Mouse (Mus musculus) stomach, postnatal 0 days (tissue): ENCODE data around the gene Lmntd1. TPM values are rescaled to one million over a fixed set of nuclear protein-coding genes. Genes with fewer than 3 reads are reported as not detected.

ENCODE experiments used
- ATAC-seq: fragments of 200-750 bp; cut with Nextera tagmentation; 2 replicates; pipeline ENCODE4 v1.8.0; 2017; ENCODE audit not compliant: low FRiP score, low TSS enrichment
- DNase-seq: peaks from one replicate; pipeline ENCODE4 v3.0.0-alpha.2; 2016; ENCODE audit warnings: low spot score
- H3K27ac ChIP-seq: fragments of 300-500 bp; sonication (generic); replicated peaks from 2 replicates; pipeline ENCODE4 v1.5.1; 2014; ENCODE audit warnings: mild to moderate bottlenecking, control low read depth
- H3K27me3 ChIP-seq: fragments of 300-500 bp; sonication (generic); 2 replicates; pipeline ENCODE4 v1.6.1; 2014; ENCODE audit warnings: low read length; ENCODE audit not compliant: control insufficient read depth, insufficient read depth
- H3K36me3 ChIP-seq: fragments of 300-500 bp; sonication (generic); 2 replicates; pipeline ENCODE4 v1.6.1; 2014; ENCODE audit warnings: low read length, mixed read lengths; ENCODE audit not compliant: control insufficient read depth, insufficient read depth
- H3K4me1 ChIP-seq: fragments of 300-500 bp; sonication (generic); replicated peaks from 2 replicates; pipeline ENCODE4 v1.6.1; 2014; ENCODE audit warnings: antibody characterized with exemption; ENCODE audit not compliant: control insufficient read depth, insufficient read depth
- H3K4me2 ChIP-seq: fragments of 300-500 bp; sonication (generic); replicated peaks from 2 replicates; pipeline ENCODE4 v1.6.1; 2014; ENCODE audit warnings: low read depth, mild to moderate bottlenecking, control low read depth, moderate library complexity
- H3K4me3 ChIP-seq: fragments of 300-500 bp; sonication (generic); 2 replicates; pipeline ENCODE4 v1.5.1; 2014; ENCODE audit warnings: low read depth, low read length, control low read depth
- H3K9ac ChIP-seq: fragments of 300-500 bp; sonication (generic); 2 replicates; pipeline ENCODE4 v1.6.1; 2014; ENCODE audit warnings: mild to moderate bottlenecking, low read length, control low read depth, mixed read lengths
- H3K9me3 ChIP-seq: fragments of 300-500 bp; sonication (generic); 2 replicates; pipeline ENCODE4 v1.6.1; 2016; ENCODE audit warnings: low read length; ENCODE audit not compliant: control insufficient read depth
- CTCF ChIP-seq: IDR thresholded peaks from 2 replicates; pipeline ENCODE4 v1.5.1; 2016; ENCODE audit warnings: antibody characterized with exemption, low read depth, mild to moderate bottlenecking, moderate library complexity
- EP300 ChIP-seq: optimal IDR thresholded peaks from 2 replicates; pipeline ENCODE3; 2016; ENCODE audit warnings: antibody characterized with exemption
- whole genome bisulfite sequencing: fragments of 180-500 bp; shearing (Covaris S2); extraction: QIAGEN DNeasy Blood & Tissue Kit; methylation state at CpG from one replicate; pipeline ENCODE4 v1.1.7; 2014; 5-methylcytosine and 5-hydroxymethylcytosine counted together
- polyA plus RNA-seq: library from polyadenylated mRNA; unstranded; fragments of >200 nt; fragmentation: Nextera tagmentation; extraction: Ambion mirVana; gene quantifications from 2 replicates; pipeline ENCODE4 v1.2.1, GENCODE M21; 2015

Gene Lmntd1
- polyA plus RNA-seq, 1 experiment from 2014 or later = 0.16 TPM

GRCm38 (mm10) chr6:145634454-145634853, 20.3 kb upstream of the Lmntd1 start:
- Histone ChIP-seq H3K27me3 (no peaks in the 10 kb centered on the region), H3K4me3 (no peak overlapping the region), H3K36me3 (no peaks in the 10 kb centered on the region), H3K9ac (no peak overlapping the region), H3K9me3 (no peaks in the 10 kb centered on the region), H3K4me2 (no peak overlapping the region), H3K27ac (no peak overlapping the region), H3K4me1 (no peaks in the 10 kb centered on the region)
- 87% methylated on average over 2 of the region's 2 CpGs for WGBS
- DNase-seq (no peak), ATAC-seq (no peak)
- no peak for TF ChIP-seq CTCF
- TF ChIP-seq EP300 = no peak

DNA sequence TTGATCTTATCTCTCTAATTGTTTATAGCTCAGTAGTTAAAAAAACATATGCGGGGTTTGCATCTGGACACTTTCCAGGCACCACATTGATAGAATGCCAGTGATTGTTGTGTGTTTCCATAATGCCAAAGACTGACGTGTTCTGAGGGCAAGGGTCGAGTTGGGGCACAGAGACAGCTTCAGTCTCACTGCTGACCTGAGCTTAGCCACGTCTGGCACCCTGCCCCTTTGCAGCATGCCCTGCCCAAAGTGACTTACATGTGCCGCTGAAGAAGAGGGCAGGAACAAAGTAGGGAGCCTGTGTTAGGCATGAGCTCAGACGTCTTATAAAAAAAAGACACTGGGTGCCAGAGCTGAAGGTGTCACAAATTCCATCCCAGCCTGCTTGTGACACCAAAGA, 16.1 kb upstream of the Lmntd1 start:
- ATAC-seq (no peak), DNase-seq (no peak)
- no peaks in the 10 kb centered on the region for H3K9me3 ChIP-seq
- H3K36me3 ChIP-seq = no peaks in the 10 kb centered on the region
- H3K4me2 ChIP-seq = no peak overlapping the region
- TF ChIP-seq EP300 (no peak), CTCF (no peak)
- no peak overlapping the region for H3K9ac ChIP-seq
- H3K27ac ChIP-seq = no peak overlapping the region
- no peak overlapping the region for H3K4me3 ChIP-seq
- 39% methylated on average over 6 of the region's 6 CpGs for WGBS
- H3K4me1 ChIP-seq = no peaks in the 10 kb centered on the region
- H3K27me3 ChIP-seq = no peaks in the 10 kb centered on the region

- H3K27me3 ChIP-seq = no peaks in the 10 kb centered on the region
- 91% methylated on average over 4 of the region's 4 CpGs for whole genome bisulfite sequencing
- H3K4me3 ChIP-seq = no peak overlapping the region
- no peaks in the 10 kb centered on the region for H3K4me1 ChIP-seq
- no peak for DNase-seq
- no peaks in the 10 kb centered on the region for H3K36me3 ChIP-seq
- no peak overlapping the region for H3K27ac ChIP-seq
- H3K4me2 ChIP-seq = no peak overlapping the region
- TF ChIP-seq CTCF (no peak), EP300 (no peak)
- no peak overlapping the region for H3K9ac ChIP-seq
- H3K9me3 ChIP-seq = no peaks in the 10 kb centered on the region
- ATAC-seq = no peak
Observed at GRCm38 (mm10) chr6:145623141-145623540, 9.0 kb upstream of the Lmntd1 start.

DNA sequence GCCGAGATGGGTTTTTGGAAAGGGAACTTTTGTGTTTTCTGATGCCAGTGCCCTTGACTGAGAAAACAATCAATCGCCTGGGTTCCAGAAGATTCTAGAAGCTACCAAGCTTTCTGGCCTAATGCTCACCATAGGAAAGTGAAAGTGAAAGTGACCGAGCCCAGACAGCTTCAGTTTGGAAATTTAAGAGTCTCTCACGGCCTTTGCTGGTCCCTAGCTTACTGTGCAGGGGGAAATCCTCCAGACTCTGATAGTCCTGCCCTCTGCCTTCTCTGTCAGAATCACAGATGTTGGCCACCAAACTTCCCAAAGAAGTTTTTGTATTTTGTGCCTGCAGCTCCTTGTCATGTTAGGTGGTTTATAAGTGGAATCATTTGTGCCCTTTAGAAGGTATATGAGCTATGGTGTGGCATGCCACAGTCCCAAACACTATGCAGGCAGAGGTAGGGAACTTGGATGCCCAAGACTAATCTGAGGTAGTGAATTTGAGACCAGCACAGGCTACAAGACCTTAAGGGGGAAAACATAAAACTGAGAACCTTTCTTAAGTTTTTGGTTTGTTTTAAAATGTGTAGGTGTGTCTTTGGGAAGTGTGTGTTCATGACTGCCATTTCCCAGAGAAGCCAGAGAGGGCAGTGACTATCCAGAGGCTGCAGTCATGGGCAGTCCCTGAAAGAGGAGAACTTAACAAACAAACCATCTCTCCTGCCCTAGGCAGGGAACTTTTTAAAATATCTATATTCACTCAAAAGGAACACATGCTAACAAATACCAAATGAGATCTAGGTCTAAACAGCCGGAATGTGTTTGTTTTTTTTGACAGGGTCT, 2.5 kb upstream of the Lmntd1 start:
- H3K4me3 ChIP-seq = no peak overlapping the region
- no peak overlapping the region for H3K4me2 ChIP-seq
- TF ChIP-seq CTCF (peak; percentile 25; the same call in 1 of the 2 replicates), EP300 (no peak)
- no peaks in the 10 kb centered on the region for H3K4me1 ChIP-seq
- H3K27me3 ChIP-seq = no peaks in the 10 kb centered on the region
- no peak for ATAC-seq
- WGBS = 69% methylated on average over 5 of the region's 5 CpGs
- H3K36me3 ChIP-seq = no peaks in the 10 kb centered on the region
- no peak for DNase-seq
- H3K9me3 ChIP-seq = no peaks in the 10 kb centered on the region
- no peak overlapping the region for H3K9ac ChIP-seq
- H3K27ac ChIP-seq = no peak overlapping the region

DNA sequence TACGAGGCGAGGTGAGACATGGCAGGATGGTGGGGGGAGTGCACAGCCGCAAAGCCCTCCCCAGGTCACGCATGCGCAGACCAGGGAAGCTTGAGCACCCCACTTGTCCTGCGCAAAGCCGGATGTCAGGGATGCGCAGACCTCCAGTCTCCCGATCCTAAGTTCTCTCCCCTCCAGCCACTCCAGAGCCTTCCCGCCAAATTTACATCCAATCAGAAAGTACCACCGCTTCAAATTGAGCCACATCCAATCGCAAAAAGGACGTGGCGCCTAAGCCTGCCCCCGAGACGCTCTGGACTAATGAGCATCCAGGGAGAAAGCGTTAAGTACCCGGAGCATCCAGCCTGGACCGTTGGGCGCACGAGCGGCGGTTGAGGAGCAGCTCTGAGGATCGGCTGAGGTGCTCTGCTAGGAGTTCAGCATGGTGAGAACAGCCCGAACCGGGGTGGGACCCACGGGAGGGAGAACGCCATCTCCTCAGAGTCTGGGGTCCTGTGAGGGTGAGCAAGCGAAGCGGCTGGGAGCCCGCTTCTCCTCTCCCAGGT, 1.6 kb upstream of the Lmntd1 start, which contains the start of gene Tuba3b:
Gene Tuba3b, plus strand, starts transcription at position 92 of the 545 bp plus-strand sequence.
- WGBS = 98% methylated on average over 31 of the region's 31 CpGs
- no peaks in the 10 kb centered on the region for H3K27me3 ChIP-seq
- H3K9ac ChIP-seq = no peak within 1 kb of the TSS
- H3K4me2 ChIP-seq = no peak within 1 kb of the TSS
- no peaks in the 10 kb centered on the region for H3K4me1 ChIP-seq
- H3K36me3 ChIP-seq = no peaks in the 10 kb centered on the region
- H3K27ac ChIP-seq = no peak within 1 kb of the TSS
- TF ChIP-seq CTCF = no peak
- DNase-seq (no peak), ATAC-seq (no peak)
- no peak within 1 kb of the TSS for H3K4me3 ChIP-seq
- H3K9me3 ChIP-seq = no peaks in the 10 kb centered on the region

DNA sequence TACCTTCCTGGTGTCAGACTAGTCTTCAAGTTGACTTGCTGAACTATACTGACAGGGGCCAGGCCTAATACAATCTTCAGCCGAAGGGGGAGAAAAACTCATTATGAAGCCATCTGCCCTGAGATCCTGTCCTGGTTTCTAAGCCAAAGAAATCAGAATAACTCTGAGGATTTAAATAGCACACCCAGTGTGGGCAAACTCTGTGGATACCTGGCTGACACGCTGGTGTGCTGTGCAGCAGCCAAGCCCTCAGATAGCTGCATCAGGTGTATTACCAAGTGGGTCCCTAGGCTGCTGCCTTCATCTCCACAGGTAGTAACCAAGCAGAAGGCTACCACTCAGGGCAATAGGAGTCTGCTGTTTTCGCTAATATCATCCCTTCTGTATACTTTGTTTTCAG, 1.5 kb downstream of the Lmntd1 start:
- TF ChIP-seq EP300 (no peak), CTCF (no peak)
- no peaks in the 10 kb centered on the region for H3K9me3 ChIP-seq
- H3K9ac ChIP-seq = no peak overlapping the region
- H3K4me3 ChIP-seq = no peak overlapping the region
- H3K27ac ChIP-seq = no peak overlapping the region
- no peak overlapping the region for H3K4me2 ChIP-seq
- H3K36me3 ChIP-seq = no peaks in the 10 kb centered on the region
- H3K27me3 ChIP-seq = no peaks in the 10 kb centered on the region
- ATAC-seq = no peak
- H3K4me1 ChIP-seq = no peaks in the 10 kb centered on the region
- DNase-seq = no peak
- WGBS = 83% methylated on average over 3 of the region's 3 CpGs
